Mouse (Mus musculus) embryonic facial prominence, embryonic 12.5 days (tissue): ENCODE measurements around the gene Vmn1r226. TPM values are rescaled to one million over a fixed set of nuclear protein-coding genes. Genes with fewer than 3 reads are reported as not detected.

Experiments
- ATAC-seq: fragments of 200-750 bp; cut with Nextera tagmentation; 2 replicates; pipeline ENCODE4 v1.8.0; 2017; ENCODE audit not compliant: insufficient number of reproducible peaks, insufficient read depth, low FRiP score, low TSS enrichment
- H3K27ac ChIP-seq: fragments of 300-500 bp; sonication (generic); 2 replicates; pipeline ENCODE4 v1.5.1; 2016; ENCODE audit warnings: mild to moderate bottlenecking
- H3K27me3 ChIP-seq: fragments of 300-500 bp; sonication (generic); 2 replicates; pipeline ENCODE4 v1.6.1; 2016; ENCODE audit warnings: mild to moderate bottlenecking, moderate library complexity
- H3K36me3 ChIP-seq: fragments of 300-500 bp; sonication (generic); 2 replicates; pipeline ENCODE4 v1.6.1; 2016; ENCODE audit warnings: mild to moderate bottlenecking
- H3K4me1 ChIP-seq: fragments of 300-500 bp; sonication (generic); 2 replicates; pipeline ENCODE4 v1.6.1; 2016
- H3K4me2 ChIP-seq: fragments of 300-500 bp; sonication (generic); replicated peaks from 2 replicates; pipeline ENCODE4 v1.6.1; 2016; ENCODE audit warnings: mild to moderate bottlenecking, moderate library complexity
- H3K4me3 ChIP-seq: fragments of 300-500 bp; sonication (generic); 2 replicates; pipeline ENCODE4 v1.5.1; 2016; ENCODE audit warnings: mild to moderate bottlenecking
- H3K9ac ChIP-seq: fragments of 300-500 bp; sonication (generic); 2 replicates; pipeline ENCODE4 v1.6.1; 2016; ENCODE audit warnings: mild to moderate bottlenecking, moderate library complexity
- H3K9me3 ChIP-seq: fragments of 300-500 bp; sonication (generic); 2 replicates; pipeline ENCODE4 v1.6.1; 2016; ENCODE audit warnings: mild to moderate bottlenecking, moderate library complexity
- WGBS: fragments of 180-500 bp; shearing (Covaris S2); methylation state at CpG from one replicate; pipeline ENCODE4 v1.1.7; 2016; 5-methylcytosine and 5-hydroxymethylcytosine counted together
- polyA plus RNA-seq: library from polyadenylated mRNA; unstranded; fragments of >200 nt; fragmentation: Nextera tagmentation; extraction: Ambion mirVana; gene quantifications from 2 replicates; pipeline ENCODE4 v1.2.1, GENCODE M21; 2016

Vmn1r226 gene
- not detected in 2 replicates for polyA plus RNA-seq

- Histone ChIP-seq H3K27ac (no peak within 1 kb of the TSS), H3K9me3 (0 out of 2 replicates have a peak, but pooled peaks cover 11% of the 10 kb centered on the region), H3K4me1 (no peaks in the 10 kb centered on the region), H3K4me3 (no peak within 1 kb of the TSS), H3K9ac (no peak within 1 kb of the TSS), H3K27me3 (no peaks in the 10 kb centered on the region), H3K4me2 (no peak within 1 kb of the TSS), H3K36me3 (no peaks in the 10 kb centered on the region)
- ATAC-seq: no peak
These were observed at the start of gene Vmn1r226 for GRCm38 (mm10) chr17:20682543-20682942. Vmn1r226 (plus strand) TSS chr17:20682843.

- H3K4me3 ChIP-seq: no peak within 1 kb of the TSS
- no peak for ATAC-seq
- WGBS: 40% methylated on average over 1 of the region's 1 CpGs
These were observed 46.9 kb downstream of the Vmn1r226 start, which contains the start of gene Vmn1r227 for GRCm38 (mm10) chr17:20729543-20729942. Vmn1r227 (plus strand) TSS chr17:20729843.

More at GRCm38 (mm10) chr17:20729543-20729942, 46.9 kb downstream of the Vmn1r226 start, which contains the start of gene Vmn1r227:
- Histone ChIP-seq H3K27ac (no peak within 1 kb of the TSS), H3K27me3 (no peaks in the 10 kb centered on the region), H3K9me3 (no peaks in the 10 kb centered on the region), H3K4me1 (no peaks in the 10 kb centered on the region), H3K36me3 (no peaks in the 10 kb centered on the region), H3K4me2 (no peak within 1 kb of the TSS), H3K9ac (no peak within 1 kb of the TSS)

Other genes starting within 250 kb of the Vmn1r226 start
- gene Vmn2r108, start 201.5 kb upstream of the Vmn1r226 start, polyA plus RNA-seq: not detected in 2 replicates
- gene Vmn1r225, start 184.7 kb upstream of the Vmn1r226 start, polyA plus RNA-seq: not detected in 2 replicates
- not detected in 2 replicates for gene Vmn2r109, start 118.1 kb upstream of the Vmn1r226 start, polyA plus RNA-seq
- gene Vmn2r110, start 86.4 kb upstream of the Vmn1r226 start, polyA plus RNA-seq: 0.04 and 0.05 TPM in 2 replicates
- gene Fpr-rs3, start 58.0 kb upstream of the Vmn1r226 start, polyA plus RNA-seq: not detected in 2 replicates
- gene Vmn1r227, start 47.0 kb downstream of the Vmn1r226 start, polyA plus RNA-seq: not detected in 2 replicates
- gene Vmn1r228, start 103.3 kb downstream of the Vmn1r226 start, polyA plus RNA-seq: not detected in 2 replicates
- not detected in 2 replicates for gene Vmn1r229, start 128.7 kb downstream of the Vmn1r226 start, polyA plus RNA-seq
- gene Vmn1r230, start 157.6 kb downstream of the Vmn1r226 start, polyA plus RNA-seq: not detected in 2 replicates
- gene Vmn1r231, start 222.2 kb downstream of the Vmn1r226 start, polyA plus RNA-seq: not detected in 2 replicates
- gene Vmn1r232, start 236.9 kb downstream of the Vmn1r226 start, polyA plus RNA-seq: not detected in 2 replicates